Mouse (Mus musculus) stomach, embryonic 16.5 days (tissue): ENCODE data around the gene Lonrf3. TPM values are rescaled to one million over a fixed set of nuclear protein-coding genes. Genes with fewer than 3 reads are reported as not detected.
A peak's percentile ranks its signal among the peaks of the same experiment; 100 is the strongest.

ENCODE experiments used
- ATAC-seq: fragments of 200-750 bp; cut with Nextera tagmentation; 2 replicates; pipeline ENCODE4 v1.8.0; 2017; ENCODE audit warnings: moderate number of reproducible peaks, moderate TSS enrichment; ENCODE audit not compliant: insufficient read depth, low FRiP score
- H3K27ac ChIP-seq: fragments of 300-500 bp; sonication (generic); 2 replicates; pipeline ENCODE4 v1.5.1; 2014; ENCODE audit warnings: low read length
- H3K27me3 ChIP-seq: fragments of 300-500 bp; sonication (generic); 2 replicates; pipeline ENCODE4 v1.6.1; 2014; ENCODE audit warnings: low read length, control low read depth, mixed read lengths; ENCODE audit not compliant: control insufficient read depth, insufficient read depth
- H3K36me3 ChIP-seq: fragments of 300-500 bp; sonication (generic); 2 replicates; pipeline ENCODE4 v1.6.1; 2014; ENCODE audit warnings: low read length; ENCODE audit not compliant: control insufficient read depth, insufficient read depth
- H3K4me1 ChIP-seq: fragments of 300-500 bp; sonication (generic); 2 replicates; pipeline ENCODE4 v1.6.1; 2014; ENCODE audit warnings: low read length, control low read depth, mixed read lengths; ENCODE audit not compliant: control insufficient read depth, insufficient read depth
- H3K4me2 ChIP-seq: fragments of 300-500 bp; sonication (generic); 2 replicates; pipeline ENCODE4 v1.6.1; 2014; ENCODE audit warnings: low read depth, low read length, mixed read lengths
- H3K4me3 ChIP-seq: fragments of 300-500 bp; sonication (generic); replicated peaks from 2 replicates; pipeline ENCODE4 v1.5.1; 2014; ENCODE audit warnings: mild to moderate bottlenecking, low read length
- H3K9ac ChIP-seq: fragments of 300-500 bp; sonication (generic); 2 replicates; pipeline ENCODE4 v1.6.1; 2014; ENCODE audit warnings: low read length
- H3K9me3 ChIP-seq: fragments of 300-500 bp; sonication (generic); replicated peaks from 2 replicates; pipeline ENCODE4 v1.6.1; 2016; ENCODE audit warnings: low read length, control low read depth; ENCODE audit not compliant: control insufficient read depth
- WGBS: fragments of 180-500 bp; shearing (Covaris S2); extraction: QIAGEN DNeasy Blood & Tissue Kit; methylation state at CpG from one replicate; pipeline ENCODE4 v1.1.7; 2014; 5-methylcytosine and 5-hydroxymethylcytosine counted together
- polyA plus RNA-seq: library from polyadenylated mRNA; unstranded; fragments of >200 nt; fragmentation: Nextera tagmentation; extraction: Ambion mirVana; gene quantifications from 2 replicates; pipeline ENCODE4 v1.2.1, GENCODE M21; 2015

Gene Lonrf3
- 0.22 and 0.58 TPM in 2 replicates for polyA plus RNA-seq

- H3K36me3 ChIP-seq: no peaks in the 10 kb centered on the region
- H3K27me3 ChIP-seq: peaks cover 13% of the 10 kb centered on the region
- H3K9ac ChIP-seq: peak within 1 kb of the TSS; percentile 47
- no peak within 1 kb of the TSS for H3K27ac ChIP-seq
- ATAC-seq: peak; percentile 71; the same call in 1 of the 2 replicates
- 14% methylated on average over 64 of the region's 68 CpGs for WGBS
- H3K4me3 ChIP-seq: peak within 1 kb of the TSS; percentile 47
- H3K9me3 ChIP-seq: no peaks in the 10 kb centered on the region; the same call in 1 of the 2 replicates
- H3K4me2 ChIP-seq: peak within 1 kb of the TSS; percentile 77
- H3K4me1 ChIP-seq: no peaks in the 10 kb centered on the region
These were observed at the start of gene Lonrf3 for GRCm38 (mm10) chrX:36328271-36329039. Lonrf3 (plus strand) TSS chrX:36328353.

DNA sequence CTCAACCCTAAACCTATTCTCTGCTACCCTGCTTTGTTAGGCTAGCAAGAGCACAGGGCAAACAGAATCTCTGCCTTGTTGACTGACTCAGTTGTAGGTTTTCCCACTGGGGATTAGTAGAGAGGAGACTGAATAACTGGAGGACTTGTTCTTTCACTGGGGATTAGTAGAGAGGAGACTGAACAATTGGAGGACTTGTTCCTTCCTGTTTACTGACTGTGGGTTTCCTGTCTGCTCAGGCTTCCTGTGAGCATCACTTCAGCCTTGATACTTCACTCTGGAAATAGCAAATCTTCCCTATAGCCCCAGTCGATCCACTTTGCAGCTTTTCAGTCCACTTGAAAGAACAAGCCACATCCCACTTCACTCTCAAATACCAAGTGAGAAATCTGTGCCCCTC lies 49.4 kb upstream of the Lonrf3 start:
- Histone ChIP-seq H3K4me2 (no peak overlapping the region), H3K9ac (no peak overlapping the region)
- 46% methylated on average over 1 of the region's 1 CpGs for WGBS

DNA sequence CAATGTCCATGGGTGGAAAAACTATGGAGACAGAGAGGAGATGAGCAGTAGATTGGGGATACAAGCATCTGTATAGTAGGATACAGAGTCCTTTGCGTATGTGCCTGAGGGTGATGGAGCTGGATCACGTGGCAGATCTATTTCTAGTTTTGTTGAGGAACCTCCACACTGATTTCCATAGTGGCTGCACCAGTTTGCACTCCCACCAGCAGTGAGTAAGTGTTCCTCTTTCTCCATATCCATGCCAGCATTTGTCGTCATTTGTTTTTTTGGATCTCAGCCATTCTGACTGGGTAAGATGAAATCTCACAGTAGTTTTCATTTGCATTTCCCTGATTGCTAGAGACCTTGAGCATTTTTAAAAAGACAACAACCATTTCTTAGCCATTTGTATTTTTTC lies 16.7 kb upstream of the Lonrf3 start:
- Histone ChIP-seq H3K27ac (no peak overlapping the region), H3K27me3 (no peaks in the 10 kb centered on the region), H3K9ac (no peak overlapping the region), H3K4me3 (no peak overlapping the region), H3K36me3 (no peaks in the 10 kb centered on the region), H3K9me3 (no peaks in the 10 kb centered on the region), H3K4me2 (no peak overlapping the region), H3K4me1 (no peaks in the 10 kb centered on the region)
- 80% methylated on average over 3 of the region's 3 CpGs for WGBS
- no peak for ATAC-seq

More for the DNA sequence above, 49.4 kb upstream of the Lonrf3 start:
- ATAC-seq: no peak
- Histone ChIP-seq H3K27me3 (no peaks in the 10 kb centered on the region), H3K4me1 (no peaks in the 10 kb centered on the region), H3K4me3 (no peak overlapping the region), H3K36me3 (no peaks in the 10 kb centered on the region), H3K27ac (no peak overlapping the region), H3K9me3 (no peaks in the 10 kb centered on the region)

- peak overlapping the region; percentile 47 for H3K4me3 ChIP-seq
- H3K9ac ChIP-seq: no peak overlapping the region
- peak overlapping the region; percentile 77 for H3K4me2 ChIP-seq
- H3K9me3 ChIP-seq: no peaks in the 10 kb centered on the region; the same call in 1 of the 2 replicates
- H3K27ac ChIP-seq: no peak overlapping the region
- WGBS: 18% methylated on average over 20 of the region's 20 CpGs
- ATAC-seq: no peak
- peaks cover 9% of the 10 kb centered on the region for H3K27me3 ChIP-seq
- no peaks in the 10 kb centered on the region for H3K4me1 ChIP-seq
- H3K36me3 ChIP-seq: no peaks in the 10 kb centered on the region
These were observed 480 bp upstream of the Lonrf3 start for GRCm38 (mm10) chrX:36327491-36328255.

GRCm38 (mm10) chrX:36329040-36329649 lies 992 bp downstream of the Lonrf3 start:
- peak; percentile 23; the same call in 1 of the 2 replicates for ATAC-seq
- H3K36me3 ChIP-seq: no peaks in the 10 kb centered on the region
- peak overlapping the region; percentile 47 for H3K9ac ChIP-seq
- H3K9me3 ChIP-seq: no peaks in the 10 kb centered on the region; the same call in 1 of the 2 replicates
- no peaks in the 10 kb centered on the region for H3K4me1 ChIP-seq
- H3K27ac ChIP-seq: no peak overlapping the region
- peaks cover 13% of the 10 kb centered on the region for H3K27me3 ChIP-seq
- 10% methylated on average over 31 of the region's 66 CpGs for WGBS
- H3K4me2 ChIP-seq: peak overlapping the region; percentile 77
- H3K4me3 ChIP-seq: peak overlapping the region; percentile 47

- Histone ChIP-seq H3K36me3 (no peaks in the 10 kb centered on the region), H3K4me3 (peak overlapping the region; percentile 47), H3K27ac (no peak overlapping the region), H3K9ac (0 out of 2 replicates have a peak overlapping the region, but pooled peaks have one; percentile 52), H3K27me3 (peaks cover 13% of the 10 kb centered on the region), H3K9me3 (no peaks in the 10 kb centered on the region; the same call in 1 of the 2 replicates), H3K4me1 (no peaks in the 10 kb centered on the region), H3K4me2 (peak overlapping the region; percentile 77)
- peak; percentile 74 for ATAC-seq
- 13% methylated on average over 23 of the region's 44 CpGs for WGBS
These were observed 1.8 kb downstream of the Lonrf3 start for GRCm38 (mm10) chrX:36329849-36330411.

GRCm38 (mm10) chrX:36352446-36352845 lies 24.3 kb downstream of the Lonrf3 start:
- Histone ChIP-seq H3K27ac (no peak overlapping the region), H3K36me3 (no peaks in the 10 kb centered on the region), H3K4me3 (no peak overlapping the region), H3K27me3 (no peaks in the 10 kb centered on the region), H3K9ac (no peak overlapping the region), H3K4me1 (no peaks in the 10 kb centered on the region), H3K9me3 (no peaks in the 10 kb centered on the region), H3K4me2 (no peak overlapping the region)
- WGBS: 43% methylated on average over 3 of the region's 3 CpGs
- ATAC-seq: no peak

- no peak overlapping the region for H3K9ac ChIP-seq
- H3K27me3 ChIP-seq: no peaks in the 10 kb centered on the region
- H3K4me3 ChIP-seq: no peak overlapping the region
- H3K4me1 ChIP-seq: no peaks in the 10 kb centered on the region
- no peak overlapping the region for H3K4me2 ChIP-seq
- H3K9me3 ChIP-seq: no peaks in the 10 kb centered on the region
- H3K36me3 ChIP-seq: no peaks in the 10 kb centered on the region
- ATAC-seq: no peak
- H3K27ac ChIP-seq: no peak overlapping the region
These were observed 57.2 kb downstream of the Lonrf3 start for GRCm38 (mm10) chrX:36385340-36385739.
